Mouse (Mus musculus) midbrain, embryonic 11.5 days (tissue): ENCODE measurements at regions not wholly inside any gene's neighbourhood (a gene's known extent, or its start where the extent isn't known, plus 50 kb on each side); places are given as distances from the start of the nearest gene placed in this dataset.

ENCODE experiments used
- ATAC-seq: fragments of 200-750 bp; cut with Nextera tagmentation; 2 replicates; pipeline ENCODE4 v1.8.0; 2017; ENCODE audit warnings: moderate TSS enrichment, moderate library complexity; ENCODE audit not compliant: low FRiP score
- DNase-seq: peaks from one replicate; pipeline ENCODE4 v3.0.0; 2015; ENCODE audit warnings: low spot score; ENCODE audit errors: missing footprints
- H3K27ac ChIP-seq: fragments of 300-500 bp; sonication (generic); 2 replicates; pipeline ENCODE4 v1.5.1; 2014; ENCODE audit warnings: low read depth, low read length
- H3K27me3 ChIP-seq: fragments of 300-500 bp; sonication (generic); 2 replicates; pipeline ENCODE4 v1.6.1; 2014; ENCODE audit warnings: mild to moderate bottlenecking, low read length, moderate library complexity, mixed read lengths; ENCODE audit not compliant: control insufficient read depth, insufficient read depth
- H3K36me3 ChIP-seq: fragments of 300-500 bp; sonication (generic); 2 replicates; pipeline ENCODE4 v1.6.1; 2014; ENCODE audit warnings: mild to moderate bottlenecking, low read length, moderate library complexity, mixed read lengths; ENCODE audit not compliant: control insufficient read depth, insufficient read depth
- H3K4me1 ChIP-seq: fragments of 300-500 bp; sonication (generic); 2 replicates; pipeline ENCODE4 v1.6.1; 2014; ENCODE audit warnings: low read length; ENCODE audit not compliant: control insufficient read depth, insufficient read depth
- H3K4me2 ChIP-seq: fragments of 300-500 bp; sonication (generic); 2 replicates; pipeline ENCODE4 v1.6.1; 2014; ENCODE audit warnings: mild to moderate bottlenecking, moderate library complexity
- H3K4me3 ChIP-seq: fragments of 300-500 bp; sonication (generic); 2 replicates; pipeline ENCODE4 v1.5.1; 2014; ENCODE audit warnings: low read depth, low read length
- H3K9ac ChIP-seq: fragments of 300-500 bp; sonication (generic); 2 replicates; pipeline ENCODE4 v1.6.1; 2014; ENCODE audit warnings: low read length
- H3K9me3 ChIP-seq: fragments of 300-500 bp; sonication (generic); 2 replicates; pipeline ENCODE4 v1.6.1; 2016; ENCODE audit warnings: low read length; ENCODE audit not compliant: control insufficient read depth
- WGBS: fragments of 180-500 bp; shearing (Covaris S2); extraction: QIAGEN DNeasy Blood & Tissue Kit; methylation state at CpG from one replicate; pipeline ENCODE4 v1.1.7; 2014; 5-methylcytosine and 5-hydroxymethylcytosine counted together

- no peaks in the 10 kb centered on the region for H3K27me3 ChIP-seq
- H3K9ac ChIP-seq = no peak overlapping the region
Observed at GRCm38 (mm10) chr12:35429473-35429872, 105.4 kb downstream of the Ahr start.

GRCm38 (mm10) chr12:35419206-35419605 lies 115.6 kb downstream of the Ahr start:
- Histone ChIP-seq H3K4me3 (no peak overlapping the region), H3K4me2 (no peak overlapping the region), H3K9ac (no peak overlapping the region), H3K9me3 (no peaks in the 10 kb centered on the region), H3K4me1 (no peaks in the 10 kb centered on the region), H3K36me3 (no peaks in the 10 kb centered on the region), H3K27ac (no peak overlapping the region), H3K27me3 (no peaks in the 10 kb centered on the region)
- 71% methylated on average over 2 of the region's 2 CpGs for WGBS
- ATAC-seq (no peak), DNase-seq (no peak)

More at GRCm38 (mm10) chr12:35429473-35429872, 105.4 kb downstream of the Ahr start:
- no peak for ATAC-seq
- H3K9me3 ChIP-seq = no peaks in the 10 kb centered on the region
- H3K36me3 ChIP-seq = no peaks in the 10 kb centered on the region
- no peaks in the 10 kb centered on the region for H3K4me1 ChIP-seq
- no peak overlapping the region for H3K27ac ChIP-seq
- no peak for DNase-seq
- WGBS = 97% methylated on average over 1 of the region's 1 CpGs
- no peak overlapping the region for H3K4me3 ChIP-seq
- H3K4me2 ChIP-seq = no peak overlapping the region

GRCm38 (mm10) chr12:35417943-35418342 lies 116.9 kb downstream of the Ahr start:
- H3K27ac ChIP-seq = no peak overlapping the region
- H3K4me2 ChIP-seq = no peak overlapping the region
- H3K9ac ChIP-seq = no peak overlapping the region
- H3K36me3 ChIP-seq = no peaks in the 10 kb centered on the region
- no peaks in the 10 kb centered on the region for H3K9me3 ChIP-seq
- DNase-seq = no peak
- H3K4me1 ChIP-seq = no peaks in the 10 kb centered on the region
- no peaks in the 10 kb centered on the region for H3K27me3 ChIP-seq
- ATAC-seq = no peak
- no peak overlapping the region for H3K4me3 ChIP-seq
- WGBS = 86% methylated on average over 4 of the region's 4 CpGs

GRCm38 (mm10) chr12:35416583-35416982 lies 118.3 kb downstream of the Ahr start:
- ATAC-seq = no peak
- H3K36me3 ChIP-seq = no peaks in the 10 kb centered on the region

GRCm38 (mm10) chr12:35412715-35413114 lies 122.1 kb downstream of the Ahr start:
- Histone ChIP-seq H3K36me3 (no peaks in the 10 kb centered on the region), H3K4me3 (no peak overlapping the region), H3K4me1 (no peaks in the 10 kb centered on the region), H3K9me3 (no peaks in the 10 kb centered on the region), H3K4me2 (no peak overlapping the region), H3K27ac (no peak overlapping the region), H3K9ac (no peak overlapping the region), H3K27me3 (no peaks in the 10 kb centered on the region)
- 83% methylated on average over 3 of the region's 3 CpGs for WGBS
- ATAC-seq = no peak
- no peak for DNase-seq

More at GRCm38 (mm10) chr12:35416583-35416982, 118.3 kb downstream of the Ahr start:
- H3K27me3 ChIP-seq = no peaks in the 10 kb centered on the region
- no peak overlapping the region for H3K27ac ChIP-seq
- H3K9me3 ChIP-seq = no peaks in the 10 kb centered on the region
- no peak overlapping the region for H3K4me2 ChIP-seq
- no peak for DNase-seq
- H3K4me3 ChIP-seq = no peak overlapping the region
- H3K9ac ChIP-seq = no peak overlapping the region
- H3K4me1 ChIP-seq = no peaks in the 10 kb centered on the region
- 80% methylated on average over 5 of the region's 5 CpGs for WGBS

GRCm38 (mm10) chr12:35408461-35408860 lies 126.4 kb downstream of the Ahr start:
- no peak for ATAC-seq
- WGBS = 82% methylated on average over 3 of the region's 3 CpGs

GRCm38 (mm10) chr12:35408044-35408443 lies 126.8 kb downstream of the Ahr start:
- H3K9me3 ChIP-seq = no peaks in the 10 kb centered on the region
- H3K4me3 ChIP-seq = no peak overlapping the region
- 92% methylated on average over 3 of the region's 3 CpGs for WGBS
- H3K36me3 ChIP-seq = no peaks in the 10 kb centered on the region
- DNase-seq (no peak), ATAC-seq (no peak)
- H3K4me2 ChIP-seq = no peak overlapping the region
- no peaks in the 10 kb centered on the region for H3K27me3 ChIP-seq
- H3K9ac ChIP-seq = no peak overlapping the region
- no peak overlapping the region for H3K27ac ChIP-seq
- no peaks in the 10 kb centered on the region for H3K4me1 ChIP-seq

More at GRCm38 (mm10) chr12:35408461-35408860, 126.4 kb downstream of the Ahr start:
- Histone ChIP-seq H3K27ac (no peak overlapping the region), H3K9ac (no peak overlapping the region), H3K4me3 (no peak overlapping the region), H3K4me1 (no peaks in the 10 kb centered on the region), H3K4me2 (no peak overlapping the region), H3K27me3 (no peaks in the 10 kb centered on the region), H3K36me3 (no peaks in the 10 kb centered on the region), H3K9me3 (no peaks in the 10 kb centered on the region)
- no peak for DNase-seq

- H3K4me2 ChIP-seq = no peak overlapping the region
- no peak overlapping the region for H3K9ac ChIP-seq
- H3K27ac ChIP-seq = no peak overlapping the region
- H3K4me1 ChIP-seq = no peaks in the 10 kb centered on the region
- ATAC-seq (no peak), DNase-seq (no peak)
- 71% methylated on average over 2 of the region's 2 CpGs for WGBS
- H3K27me3 ChIP-seq = no peaks in the 10 kb centered on the region
- no peaks in the 10 kb centered on the region for H3K9me3 ChIP-seq
- H3K4me3 ChIP-seq = no peak overlapping the region
- H3K36me3 ChIP-seq = no peaks in the 10 kb centered on the region
Observed at GRCm38 (mm10) chr12:35401853-35402252, 133.0 kb downstream of the Ahr start.

GRCm38 (mm10) chr12:35401219-35401618 lies 133.6 kb downstream of the Ahr start:
- no peak overlapping the region for H3K4me2 ChIP-seq
- no peak overlapping the region for H3K27ac ChIP-seq
- DNase-seq = no peak
- no peaks in the 10 kb centered on the region for H3K4me1 ChIP-seq
- 82% methylated on average over 2 of the region's 2 CpGs for WGBS
- no peaks in the 10 kb centered on the region for H3K9me3 ChIP-seq
- no peaks in the 10 kb centered on the region for H3K36me3 ChIP-seq
- no peak overlapping the region for H3K4me3 ChIP-seq
- ATAC-seq = no peak
- no peak overlapping the region for H3K9ac ChIP-seq
- no peaks in the 10 kb centered on the region for H3K27me3 ChIP-seq

- ATAC-seq (no peak), DNase-seq (no peak)
- WGBS = 80% methylated on average over 1 of the region's 1 CpGs
Observed at GRCm38 (mm10) chr12:35395211-35395610, 139.6 kb downstream of the Ahr start.

More at GRCm38 (mm10) chr12:35395211-35395610, 139.6 kb downstream of the Ahr start:
- Histone ChIP-seq H3K4me1 (no peaks in the 10 kb centered on the region), H3K36me3 (no peaks in the 10 kb centered on the region), H3K27me3 (no peaks in the 10 kb centered on the region), H3K4me2 (no peak overlapping the region), H3K9me3 (no peaks in the 10 kb centered on the region), H3K27ac (no peak overlapping the region), H3K9ac (no peak overlapping the region), H3K4me3 (no peak overlapping the region)
